Mouse (Mus musculus): Measurements from ENCODE around the gene Gsto1.

Gene Gsto1

GRCm38 (mm10) chr19:47891562-47892312 is 37.0 kb downstream of the Gsto1 start:
- peaks cover 8% of the 10 kb centered on the region; the same call in 1 of the 2 replicates for H3K36me3 ChIP-seq (ENCODE audit: control insufficient read depth, insufficient read depth, low read length, poor library complexity, severe bottlenecking)
- H3K27me3 ChIP-seq (ENCODE audit: control insufficient read depth, insufficient read depth, low read length, poor library complexity, severe bottlenecking): no peaks in the 10 kb centered on the region
- no peak for DNase-seq (ENCODE audit: low read depth, low spot score)

DNA sequence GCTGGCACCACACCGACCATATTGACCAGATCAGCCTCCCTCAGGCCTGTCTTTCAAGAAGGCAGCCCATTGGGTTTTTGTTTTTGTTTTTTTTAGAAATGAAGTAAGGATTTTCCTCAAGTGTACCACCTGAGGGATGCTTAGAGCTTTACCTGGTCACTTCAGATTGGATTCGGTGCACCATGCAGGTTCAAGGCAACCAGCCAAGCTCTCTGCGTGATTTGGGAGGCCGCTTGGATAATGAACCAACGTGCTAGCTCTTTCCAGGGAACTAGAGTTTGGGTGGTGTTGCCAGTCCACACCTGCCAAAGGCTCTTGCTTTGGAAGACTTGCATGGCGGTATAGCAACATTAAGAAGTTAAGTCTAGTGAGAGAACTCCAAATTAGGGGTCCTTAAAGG is 38.3 kb downstream of the Gsto1 start:
- no peaks in the 10 kb centered on the region for H3K27me3 ChIP-seq (ENCODE audit: control insufficient read depth, insufficient read depth, low read length, poor library complexity, severe bottlenecking)
- H3K36me3 ChIP-seq (ENCODE audit: control insufficient read depth, insufficient read depth, low read length, poor library complexity, severe bottlenecking): peaks cover 8% of the 10 kb centered on the region; the same call in 1 of the 2 replicates
- DNase-seq (ENCODE audit: low read depth, low spot score): no peak

GRCm38 (mm10) chr19:47898472-47899079 is 43.8 kb downstream of the Gsto1 start:
- Histone ChIP-seq H3K36me3 (ENCODE audit: control insufficient read depth, insufficient read depth, low read length, poor library complexity, severe bottlenecking) (peaks cover 8% of the 10 kb centered on the region; the same call in 1 of the 2 replicates), H3K27me3 (ENCODE audit: control insufficient read depth, insufficient read depth, low read length, poor library complexity, severe bottlenecking) (no peaks in the 10 kb centered on the region)
- peak; percentile 53 for DNase-seq (ENCODE audit: low read depth, low spot score)

DNA sequence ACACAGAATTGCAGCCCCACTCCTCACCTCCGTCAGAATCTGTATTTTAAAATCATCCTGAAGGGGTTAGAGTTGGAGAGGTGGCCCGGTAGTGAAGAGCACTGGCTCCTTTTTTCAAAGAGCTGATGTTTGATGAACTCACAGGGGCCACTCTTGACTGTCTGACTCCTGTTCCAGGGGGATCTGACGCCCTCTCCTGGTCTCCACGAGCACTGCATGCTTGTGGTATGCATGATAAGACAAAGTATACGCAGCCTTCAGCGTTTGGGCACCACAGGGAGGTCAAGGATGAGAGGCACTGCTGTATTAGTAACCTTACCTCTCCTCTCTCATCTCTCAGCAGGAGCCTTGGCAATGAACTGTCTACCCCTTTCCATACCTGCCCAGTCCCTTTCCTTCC is 45.2 kb downstream of the Gsto1 start:
- peak; percentile 72 for DNase-seq (ENCODE audit: low read depth, low spot score)
- no peaks in the 10 kb centered on the region for H3K27me3 ChIP-seq (ENCODE audit: control insufficient read depth, insufficient read depth, low read length, poor library complexity, severe bottlenecking)
- peaks cover 8% of the 10 kb centered on the region; the same call in 1 of the 2 replicates for H3K36me3 ChIP-seq (ENCODE audit: control insufficient read depth, insufficient read depth, low read length, poor library complexity, severe bottlenecking)

- DNase-seq (ENCODE audit: low read depth, low spot score): no peak
- Histone ChIP-seq H3K36me3 (ENCODE audit: control insufficient read depth, insufficient read depth, low read length, poor library complexity, severe bottlenecking) (peaks cover 8% of the 10 kb centered on the region; the same call in 1 of the 2 replicates), H3K27me3 (ENCODE audit: control insufficient read depth, insufficient read depth, low read length, poor library complexity, severe bottlenecking) (no peaks in the 10 kb centered on the region)
These were observed 45.8 kb downstream of the Gsto1 start for GRCm38 (mm10) chr19:47900558-47900957.

DNA sequence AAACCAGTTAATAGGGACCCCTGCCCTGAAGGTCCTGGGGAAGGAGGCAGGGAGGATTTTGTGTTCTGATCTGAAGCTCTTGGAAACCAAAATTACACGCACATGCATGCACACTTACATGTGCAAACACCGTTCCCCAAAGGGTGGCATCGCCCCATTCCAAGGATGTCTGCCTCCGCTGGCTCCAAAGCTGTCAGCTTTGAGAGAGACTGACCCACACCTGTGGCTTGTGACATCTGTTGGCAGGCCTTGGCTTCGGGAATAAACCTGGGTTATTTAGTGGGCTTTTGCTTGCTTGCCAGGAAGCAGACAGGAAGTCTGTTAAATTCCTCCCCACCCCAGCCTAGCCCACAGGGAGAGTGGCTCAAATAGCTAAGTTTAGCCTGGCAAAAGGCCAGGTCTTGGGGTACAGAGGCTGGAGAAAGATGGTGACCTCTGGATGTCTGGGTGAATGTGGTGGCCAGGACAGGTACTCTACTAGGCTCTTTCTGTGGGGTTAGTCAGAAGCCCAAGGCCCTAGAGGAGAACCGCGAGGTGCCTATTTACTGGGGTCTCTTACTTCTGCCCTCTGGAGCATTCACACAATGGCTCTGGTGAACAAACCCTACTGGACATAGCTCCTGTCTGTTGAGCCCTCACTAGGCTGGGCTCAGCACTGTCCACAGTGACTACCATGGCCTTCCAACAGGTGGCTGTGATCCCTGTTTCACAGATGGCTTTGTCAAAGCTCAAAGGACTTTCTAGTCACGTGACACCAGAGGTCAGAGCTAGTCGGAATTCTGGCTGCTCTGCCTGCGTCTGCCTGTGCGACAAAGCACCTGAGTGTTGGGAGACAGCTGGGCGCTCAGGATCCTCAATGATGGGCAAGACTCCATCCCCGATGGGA is 47.8 kb downstream of the Gsto1 start:
- Histone ChIP-seq H3K27me3 (ENCODE audit: control insufficient read depth, insufficient read depth, low read length, poor library complexity, severe bottlenecking) (no peaks in the 10 kb centered on the region), H3K36me3 (ENCODE audit: control insufficient read depth, insufficient read depth, low read length, poor library complexity, severe bottlenecking) (no peaks in the 10 kb centered on the region; the same call in 1 of the 2 replicates)
- DNase-seq (ENCODE audit: low read depth, low spot score): no peak

- H3K27me3 ChIP-seq (ENCODE audit: control insufficient read depth, insufficient read depth, low read length, poor library complexity, severe bottlenecking): no peaks in the 10 kb centered on the region
These were observed 48.9 kb downstream of the Gsto1 start for GRCm38 (mm10) chr19:47903679-47904078.

GRCm38 (mm10) chr19:47905081-47905480 is 50.3 kb downstream of the Gsto1 start:
- H3K36me3 ChIP-seq (ENCODE audit: control insufficient read depth, insufficient read depth, low read length, poor library complexity, severe bottlenecking): no peaks in the 10 kb centered on the region
- H3K27me3 ChIP-seq (ENCODE audit: control insufficient read depth, insufficient read depth, low read length, poor library complexity, severe bottlenecking): no peaks in the 10 kb centered on the region
- no peak for DNase-seq (ENCODE audit: low read depth, low spot score)

More at GRCm38 (mm10) chr19:47903679-47904078, 48.9 kb downstream of the Gsto1 start:
- no peak for DNase-seq (ENCODE audit: low read depth, low spot score)
- no peaks in the 10 kb centered on the region; the same call in 1 of the 2 replicates for H3K36me3 ChIP-seq (ENCODE audit: control insufficient read depth, insufficient read depth, low read length, poor library complexity, severe bottlenecking)

- no peaks in the 10 kb centered on the region for H3K36me3 ChIP-seq (ENCODE audit: control insufficient read depth, insufficient read depth, low read length, poor library complexity, severe bottlenecking)
- no peaks in the 10 kb centered on the region for H3K27me3 ChIP-seq (ENCODE audit: control insufficient read depth, insufficient read depth, low read length, poor library complexity, severe bottlenecking)
- DNase-seq (ENCODE audit: low read depth, low spot score): peak; percentile 74
These were observed 50.8 kb downstream of the Gsto1 start for GRCm38 (mm10) chr19:47905603-47906002.

- H3K27me3 ChIP-seq (ENCODE audit: control insufficient read depth, insufficient read depth, low read length, poor library complexity, severe bottlenecking): no peaks in the 10 kb centered on the region
- H3K36me3 ChIP-seq (ENCODE audit: control insufficient read depth, insufficient read depth, low read length, poor library complexity, severe bottlenecking): no peaks in the 10 kb centered on the region; the same call in 1 of the 2 replicates
- no peak for DNase-seq (ENCODE audit: low read depth, low spot score)
These were observed 52.8 kb downstream of the Gsto1 start for GRCm38 (mm10) chr19:47907596-47907995.

DNA sequence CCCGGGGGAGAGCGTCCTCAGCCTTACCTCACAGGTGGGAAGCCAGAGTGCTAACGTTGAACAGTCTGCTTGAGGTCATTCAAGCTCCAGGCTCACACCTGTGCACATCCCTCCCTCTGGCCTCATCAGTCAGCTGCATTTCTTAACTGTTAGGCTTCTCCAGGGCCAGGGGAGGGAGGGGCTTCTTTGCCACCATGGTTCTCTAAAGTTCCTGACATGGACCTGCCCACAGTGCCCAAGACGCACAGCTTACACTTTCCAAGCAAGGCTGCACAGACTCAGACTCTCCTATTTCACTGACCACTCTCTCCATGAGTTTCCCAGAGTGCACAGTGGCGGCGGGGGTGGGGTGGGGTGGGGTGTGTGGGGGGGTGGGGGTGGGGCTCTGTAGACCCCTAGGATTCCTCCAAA is 54.2 kb downstream of the Gsto1 start:
- Histone ChIP-seq H3K36me3 (ENCODE audit: control insufficient read depth, insufficient read depth, low read length, poor library complexity, severe bottlenecking) (peaks cover under 1% of the 10 kb centered on the region; the same call in 1 of the 2 replicates), H3K27me3 (ENCODE audit: control insufficient read depth, insufficient read depth, low read length, poor library complexity, severe bottlenecking) (no peaks in the 10 kb centered on the region)
- DNase-seq (ENCODE audit: low read depth, low spot score): no peak

- DNase-seq (ENCODE audit: low read depth, low spot score): no peak
- Histone ChIP-seq H3K27me3 (ENCODE audit: control insufficient read depth, insufficient read depth, low read length, poor library complexity, severe bottlenecking) (no peaks in the 10 kb centered on the region), H3K36me3 (ENCODE audit: control insufficient read depth, insufficient read depth, low read length, poor library complexity, severe bottlenecking) (peaks cover 2% of the 10 kb centered on the region; the same call in 1 of the 2 replicates)
These were observed 54.8 kb downstream of the Gsto1 start for GRCm38 (mm10) chr19:47909387-47910116.

- peak; percentile 68 for DNase-seq (ENCODE audit: low read depth, low spot score)
- Histone ChIP-seq H3K27me3 (ENCODE audit: control insufficient read depth, insufficient read depth, low read length, poor library complexity, severe bottlenecking) (no peaks in the 10 kb centered on the region), H3K36me3 (ENCODE audit: control insufficient read depth, insufficient read depth, low read length, poor library complexity, severe bottlenecking) (peaks cover 2% of the 10 kb centered on the region; the same call in 1 of the 2 replicates)
These were observed 55.4 kb downstream of the Gsto1 start for GRCm38 (mm10) chr19:47910117-47910618.

- Histone ChIP-seq H3K27me3 (ENCODE audit: control insufficient read depth, insufficient read depth, low read length, poor library complexity, severe bottlenecking) (no peaks in the 10 kb centered on the region), H3K36me3 (ENCODE audit: control insufficient read depth, insufficient read depth, low read length, poor library complexity, severe bottlenecking) (peaks cover 2% of the 10 kb centered on the region; the same call in 1 of the 2 replicates)
- DNase-seq (ENCODE audit: low read depth, low spot score): no peak
These were observed 56.0 kb downstream of the Gsto1 start for GRCm38 (mm10) chr19:47910751-47911150.

All from splenic B cell, adult 2 months (primary cell).